Mouse (Mus musculus) T-cell, adult 66 days (primary cell): ENCODE measurements around the gene Myh9. TPM values are rescaled to one million over a fixed set of nuclear protein-coding genes. Genes with fewer than 3 reads are reported as not detected.

Experiments used
- total RNA-seq, 2 experiments: library from RNA; stranded (reverse); gene quantifications; 3 replicates in 1 of 2; 4 replicates in 1 of 2; pipeline ENCODE4 v1.2.4; 2023

Myh9 gene
- total RNA-seq = 1,000 to 10,000 TPM; 1,186 to 1,263 TPM

GRCm38 (mm10) chr15:77842047-77842843 is at the start of gene Myh9:
Gene Myh9 (minus strand): TSS chr15:77842175.

DNA sequence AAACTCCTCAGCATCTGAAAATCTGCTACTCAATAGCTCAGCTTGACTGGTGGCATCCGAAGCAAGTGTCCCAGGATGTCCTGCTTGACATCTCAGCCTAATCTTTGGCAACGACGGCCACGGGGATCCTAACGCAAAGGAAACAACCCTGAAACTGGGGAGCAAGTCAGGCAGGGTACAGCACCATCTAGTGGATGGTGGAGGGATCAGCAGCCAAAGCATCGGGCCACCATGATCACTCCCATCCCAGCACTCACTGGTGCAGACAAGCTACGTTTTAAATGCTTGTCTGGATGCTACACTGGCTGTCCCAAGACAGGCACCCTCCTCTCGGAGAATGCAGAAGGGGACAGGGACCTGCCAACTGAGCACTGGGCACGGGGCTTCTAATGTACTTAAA is 85.1 kb downstream of the Myh9 start, which contains the start of gene Apol8:
Gene Apol8 (minus strand): TSS at position 156 of the 400 bp plus-strand sequence.

DNA sequence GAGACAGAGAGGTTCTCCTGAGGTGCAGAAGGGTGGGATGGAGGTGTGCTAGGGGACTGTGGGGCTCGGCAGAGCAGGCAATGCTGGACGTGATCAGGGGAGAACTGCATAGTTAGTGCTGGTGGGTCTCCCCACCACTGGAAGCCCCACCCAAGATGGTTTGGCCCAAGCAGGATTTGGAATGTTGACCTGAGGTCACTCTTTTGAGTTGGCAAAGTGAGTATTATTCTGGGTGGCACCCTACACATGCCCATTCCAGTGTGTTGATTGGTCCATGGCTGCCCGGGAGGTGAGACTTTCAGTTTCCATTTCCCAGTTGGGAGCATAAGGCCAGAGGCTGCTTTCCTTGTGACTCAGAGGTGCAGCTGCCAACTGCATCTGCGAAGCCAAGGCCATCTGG is 113.2 kb downstream of the Myh9 start, which contains the start of gene Apol9b:
Gene Apol9b (plus strand): TSS at position 301 of the 400 bp plus-strand sequence.

Other genes starting within 250 kb of the Myh9 start
- gene Apol10b, start 246.1 kb downstream of the Myh9 start, total RNA-seq = 1 to 10 TPM; 1.6 to 3.2 TPM
- gene Gm36245, start 242.9 kb downstream of the Myh9 start, total RNA-seq = not detected
- gene Apol11b, start 198.9 kb downstream of the Myh9 start, total RNA-seq = 10 to 100 TPM in 1 of 2 experiments, 1 to 10 TPM in 1; 7.8 to 10.7 TPM
- 10 to 100 TPM; 48.8 to 57.0 TPM for gene Apol7e, start 143.3 kb downstream of the Myh9 start, total RNA-seq
- 1 to 10 TPM in 1 of 2 experiments, not detected in 1; 1.9 TPM for gene Apol9b, start 113.1 kb downstream of the Myh9 start, total RNA-seq
- 10 to 100 TPM; 19.6 to 27.9 TPM for gene Apol8, start 85.2 kb downstream of the Myh9 start, total RNA-seq
- 10 to 100 TPM; 82.9 to 90.8 TPM for gene Txn2, start 86.8 kb upstream of the Myh9 start, total RNA-seq
- gene Foxred2, start 114.5 kb upstream of the Myh9 start, total RNA-seq = 1 to 10 TPM; 4.4 to 4.7 TPM
- 100 to 1,000 TPM; 169 to 171 TPM for gene Eif3d, start 128.6 kb upstream of the Myh9 start, total RNA-seq